Mouse (Mus musculus) naive thymus-derived CD4-positive, alpha-beta T cell, adult 5 months (primary cell): Measurements from ENCODE around the gene Gm16429. TPM values are rescaled to one million over a fixed set of nuclear protein-coding genes. Genes with fewer than 3 reads are reported as not detected.

Experiments used
- polyA plus RNA-seq: library from polyadenylated mRNA; unstranded; fragments of 100-300 nt; shearing (Covaris generic); gene quantifications from one replicate; pipeline ENCODE4 v1.2.1, GENCODE M21; 2017

Gm16429 gene
- polyA plus RNA-seq = not detected

DNA sequence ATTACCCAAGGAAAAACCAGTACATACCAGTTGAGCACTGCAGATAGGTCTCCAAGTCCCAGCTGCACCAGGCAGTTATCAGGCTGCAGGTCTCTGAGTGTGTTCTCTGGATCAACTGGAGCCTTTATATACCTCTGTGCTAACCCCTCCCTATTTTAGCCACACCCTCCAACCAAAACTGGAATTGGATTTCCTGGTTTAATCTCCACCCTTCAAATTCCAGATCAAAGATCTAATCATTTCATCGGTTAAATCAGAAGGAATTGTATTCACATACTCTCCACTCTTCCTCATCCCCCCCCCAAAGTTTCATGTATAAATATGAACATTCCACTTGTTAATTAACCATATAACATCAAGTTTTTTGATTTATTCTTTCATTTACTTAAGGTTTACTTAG is at the start of gene Gm16429:
Gene Gm16429, minus strand, starts transcription at position 101 of the 400 bp plus-strand sequence.

Other genes with a start within 250 kb of the Gm16429 start
- gene Gm7792, start 85.3 kb downstream of the Gm16429 start, polyA plus RNA-seq = not detected
- gene BC061212, start 141.5 kb upstream of the Gm16429 start, polyA plus RNA-seq = not detected
- not detected for gene Gm6351, start 147.3 kb upstream of the Gm16429 start, polyA plus RNA-seq